Mouse (Mus musculus) embryonic facial prominence, embryonic 12.5 days (tissue): ENCODE results near the gene Acox2. TPM values are rescaled to one million over a fixed set of nuclear protein-coding genes. Genes with fewer than 3 reads are reported as not detected.
A peak's percentile ranks its signal among the peaks of the same experiment; 100 is the strongest.

Experiments
- ATAC-seq: fragments of 200-750 bp; cut with Nextera tagmentation; 2 replicates; pipeline ENCODE4 v1.8.0; 2017; ENCODE audit not compliant: insufficient number of reproducible peaks, insufficient read depth, low FRiP score, low TSS enrichment
- H3K27ac ChIP-seq: fragments of 300-500 bp; sonication (generic); 2 replicates; pipeline ENCODE4 v1.5.1; 2016; ENCODE audit warnings: mild to moderate bottlenecking
- H3K27me3 ChIP-seq: fragments of 300-500 bp; sonication (generic); 2 replicates; pipeline ENCODE4 v1.6.1; 2016; ENCODE audit warnings: mild to moderate bottlenecking, moderate library complexity
- H3K36me3 ChIP-seq: fragments of 300-500 bp; sonication (generic); 2 replicates; pipeline ENCODE4 v1.6.1; 2016; ENCODE audit warnings: mild to moderate bottlenecking
- H3K4me1 ChIP-seq: fragments of 300-500 bp; sonication (generic); 2 replicates; pipeline ENCODE4 v1.6.1; 2016
- H3K4me2 ChIP-seq: fragments of 300-500 bp; sonication (generic); replicated peaks from 2 replicates; pipeline ENCODE4 v1.6.1; 2016; ENCODE audit warnings: mild to moderate bottlenecking, moderate library complexity
- H3K4me3 ChIP-seq: fragments of 300-500 bp; sonication (generic); 2 replicates; pipeline ENCODE4 v1.5.1; 2016; ENCODE audit warnings: mild to moderate bottlenecking
- H3K9ac ChIP-seq: fragments of 300-500 bp; sonication (generic); 2 replicates; pipeline ENCODE4 v1.6.1; 2016; ENCODE audit warnings: mild to moderate bottlenecking, moderate library complexity
- H3K9me3 ChIP-seq: fragments of 300-500 bp; sonication (generic); 2 replicates; pipeline ENCODE4 v1.6.1; 2016; ENCODE audit warnings: mild to moderate bottlenecking, moderate library complexity
- WGBS: fragments of 180-500 bp; shearing (Covaris S2); methylation state at CpG from one replicate; pipeline ENCODE4 v1.1.7; 2016; 5-methylcytosine and 5-hydroxymethylcytosine counted together
- polyA plus RNA-seq: library from polyadenylated mRNA; unstranded; fragments of >200 nt; fragmentation: Nextera tagmentation; extraction: Ambion mirVana; gene quantifications from 2 replicates; pipeline ENCODE4 v1.2.1, GENCODE M21; 2016

The Acox2 gene
- polyA plus RNA-seq, 1 experiment from 2014 or later: not detected

DNA sequence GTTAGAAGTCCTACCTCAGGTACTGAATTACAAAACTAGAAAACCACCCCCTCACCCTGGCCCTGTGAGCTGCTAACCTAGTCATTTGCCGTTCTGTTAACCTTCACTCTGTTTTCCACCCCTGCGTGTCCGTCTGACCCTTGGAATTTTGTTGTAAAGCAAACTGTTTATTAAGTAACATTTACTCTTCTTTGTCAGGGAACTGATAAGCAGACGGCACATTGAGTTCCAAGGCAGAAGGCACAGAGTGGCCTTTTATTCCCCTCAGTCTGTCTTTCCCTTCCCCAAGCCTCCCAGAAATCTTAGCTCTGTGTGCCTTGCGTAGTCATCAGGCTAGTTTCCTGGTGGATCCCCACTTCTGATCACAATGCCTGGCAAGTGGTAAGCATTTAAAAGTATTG, 14.9 kb downstream of the Acox2 start:
- H3K4me2 ChIP-seq: no peak overlapping the region
- no peak overlapping the region for H3K27ac ChIP-seq
- ATAC-seq: no peak
- H3K9me3 ChIP-seq: no peaks in the 10 kb centered on the region
- 79% methylated on average over 5 of the region's 5 CpGs for WGBS
- no peaks in the 10 kb centered on the region for H3K4me1 ChIP-seq
- H3K27me3 ChIP-seq: no peaks in the 10 kb centered on the region
- no peak overlapping the region for H3K4me3 ChIP-seq
- no peak overlapping the region for H3K9ac ChIP-seq
- no peaks in the 10 kb centered on the region for H3K36me3 ChIP-seq

- ATAC-seq: no peak
- no peaks in the 10 kb centered on the region for H3K9me3 ChIP-seq
- no peaks in the 10 kb centered on the region for H3K4me1 ChIP-seq
- H3K4me2 ChIP-seq: no peak overlapping the region
- WGBS: 65% methylated on average over 8 of the region's 8 CpGs
- no peak overlapping the region for H3K9ac ChIP-seq
- no peak overlapping the region for H3K4me3 ChIP-seq
- no peaks in the 10 kb centered on the region for H3K36me3 ChIP-seq
- H3K27ac ChIP-seq: no peak overlapping the region
- H3K27me3 ChIP-seq: no peaks in the 10 kb centered on the region
Observed at GRCm38 (mm10) chr14:8243136-8243888, 15.8 kb downstream of the Acox2 start.

- no peak overlapping the region for H3K9ac ChIP-seq
- no peaks in the 10 kb centered on the region for H3K9me3 ChIP-seq
- no peak overlapping the region for H3K4me3 ChIP-seq
- no peak overlapping the region for H3K27ac ChIP-seq
- H3K4me2 ChIP-seq: no peak overlapping the region
- no peaks in the 10 kb centered on the region for H3K4me1 ChIP-seq
- WGBS: 53% methylated on average over 5 of the region's 5 CpGs
- ATAC-seq: peak; percentile 41; the same call in 1 of the 2 replicates
- no peaks in the 10 kb centered on the region for H3K36me3 ChIP-seq
- no peaks in the 10 kb centered on the region for H3K27me3 ChIP-seq
Observed at GRCm38 (mm10) chr14:8242388-8242920, 16.7 kb downstream of the Acox2 start.

- no peaks in the 10 kb centered on the region for H3K4me1 ChIP-seq
- ATAC-seq: no peak
- H3K4me3 ChIP-seq: no peak overlapping the region
- no peaks in the 10 kb centered on the region for H3K36me3 ChIP-seq
- no peak overlapping the region for H3K4me2 ChIP-seq
- H3K9me3 ChIP-seq: no peaks in the 10 kb centered on the region
- no peaks in the 10 kb centered on the region for H3K27me3 ChIP-seq
- H3K9ac ChIP-seq: no peak overlapping the region
- H3K27ac ChIP-seq: no peak overlapping the region
Observed at GRCm38 (mm10) chr14:8241816-8242215, 17.3 kb downstream of the Acox2 start.

GRCm38 (mm10) chr14:8233252-8233651, 25.9 kb downstream of the Acox2 start:
- H3K27me3 ChIP-seq: no peaks in the 10 kb centered on the region
- WGBS: 67% methylated on average over 1 of the region's 1 CpGs
- no peak for ATAC-seq
- no peaks in the 10 kb centered on the region for H3K4me1 ChIP-seq
- no peak overlapping the region for H3K27ac ChIP-seq
- no peaks in the 10 kb centered on the region for H3K36me3 ChIP-seq
- H3K9me3 ChIP-seq: no peaks in the 10 kb centered on the region
- no peak overlapping the region for H3K4me2 ChIP-seq
- no peak overlapping the region for H3K4me3 ChIP-seq
- H3K9ac ChIP-seq: no peak overlapping the region

GRCm38 (mm10) chr14:8232155-8232910, 26.8 kb downstream of the Acox2 start:
- no peak overlapping the region for H3K4me3 ChIP-seq
- WGBS: 84% methylated on average over 6 of the region's 6 CpGs
- no peaks in the 10 kb centered on the region for H3K4me1 ChIP-seq
- H3K9ac ChIP-seq: no peak overlapping the region
- no peaks in the 10 kb centered on the region for H3K9me3 ChIP-seq
- ATAC-seq: no peak
- no peaks in the 10 kb centered on the region for H3K36me3 ChIP-seq
- no peak overlapping the region for H3K27ac ChIP-seq
- H3K27me3 ChIP-seq: no peaks in the 10 kb centered on the region
- H3K4me2 ChIP-seq: no peak overlapping the region

- Histone ChIP-seq H3K9ac (no peak overlapping the region), H3K4me3 (no peak overlapping the region), H3K9me3 (no peaks in the 10 kb centered on the region), H3K4me2 (no peak overlapping the region), H3K27me3 (no peaks in the 10 kb centered on the region), H3K36me3 (no peaks in the 10 kb centered on the region), H3K27ac (no peak overlapping the region), H3K4me1 (no peaks in the 10 kb centered on the region)
- WGBS: 80% methylated on average over 9 of the region's 9 CpGs
- no peak for ATAC-seq
Observed at GRCm38 (mm10) chr14:8229367-8230019, 29.7 kb downstream of the Acox2 start.

- H3K9me3 ChIP-seq: no peaks in the 10 kb centered on the region
- H3K4me1 ChIP-seq: no peaks in the 10 kb centered on the region
- no peak overlapping the region for H3K27ac ChIP-seq
- peaks cover 11% of the 10 kb centered on the region for H3K36me3 ChIP-seq
- H3K4me2 ChIP-seq: no peak overlapping the region
- 86% methylated on average over 2 of the region's 2 CpGs for WGBS
- no peak overlapping the region for H3K4me3 ChIP-seq
- H3K27me3 ChIP-seq: no peaks in the 10 kb centered on the region
- no peak for ATAC-seq
- H3K9ac ChIP-seq: no peak overlapping the region
Observed at GRCm38 (mm10) chr14:8224805-8225204, 34.3 kb downstream of the Acox2 start.

DNA sequence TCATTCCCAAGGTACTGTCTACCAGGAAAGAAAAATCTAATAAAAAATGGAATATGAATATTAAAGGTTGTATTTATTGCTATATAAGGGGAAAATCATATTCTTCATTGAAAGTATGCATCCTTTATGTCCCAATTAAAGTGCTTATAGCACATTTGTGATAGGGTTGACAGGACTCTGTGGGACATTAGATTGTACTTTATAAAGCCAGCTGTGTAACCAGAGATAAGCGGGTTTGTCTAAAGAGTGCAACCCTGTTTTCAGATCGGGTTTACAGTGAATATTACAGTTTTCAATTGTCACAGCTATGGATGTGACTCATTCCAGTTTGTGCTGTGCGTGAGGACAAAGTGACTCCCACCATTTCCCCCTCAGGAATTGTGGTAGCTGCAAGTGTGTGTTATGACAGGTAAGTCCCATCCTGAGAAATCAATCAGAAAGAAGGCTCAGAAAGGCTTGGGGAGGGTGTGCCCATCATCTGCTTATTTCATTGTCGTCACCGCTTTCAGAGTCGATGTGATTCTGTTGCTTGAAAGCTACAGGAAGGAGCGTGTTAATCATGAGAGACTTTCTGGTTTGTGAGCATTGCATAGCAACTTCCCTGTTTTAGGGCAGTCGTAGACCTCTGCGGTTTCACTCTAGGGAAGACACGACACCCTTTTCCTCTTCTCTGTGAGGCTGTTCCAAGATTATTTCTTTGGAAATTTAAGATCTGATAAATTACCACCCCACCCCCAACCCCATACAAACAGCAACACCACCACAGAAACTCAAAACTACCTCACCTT, 35.5 kb downstream of the Acox2 start:
- H3K9me3 ChIP-seq: no peaks in the 10 kb centered on the region
- no peak overlapping the region for H3K9ac ChIP-seq
- no peak for ATAC-seq
- H3K36me3 ChIP-seq: peaks cover 11% of the 10 kb centered on the region
- H3K27me3 ChIP-seq: no peaks in the 10 kb centered on the region
- H3K4me2 ChIP-seq: no peak overlapping the region
- no peak overlapping the region for H3K27ac ChIP-seq
- no peak overlapping the region for H3K4me3 ChIP-seq
- 89% methylated on average over 10 of the region's 10 CpGs for WGBS
- H3K4me1 ChIP-seq: peaks cover 3% of the 10 kb centered on the region; the same call in 1 of the 2 replicates

- WGBS: 94% methylated on average over 16 of the region's 16 CpGs
- Histone ChIP-seq H3K36me3 (peaks cover 11% of the 10 kb centered on the region), H3K4me2 (no peak overlapping the region), H3K4me1 (peaks cover 6% of the 10 kb centered on the region; the same call in 1 of the 2 replicates), H3K4me3 (no peak overlapping the region), H3K27ac (no peak overlapping the region), H3K27me3 (no peaks in the 10 kb centered on the region), H3K9me3 (no peaks in the 10 kb centered on the region), H3K9ac (no peak overlapping the region)
- no peak for ATAC-seq
Observed at GRCm38 (mm10) chr14:8222561-8222960, 36.6 kb downstream of the Acox2 start.

GRCm38 (mm10) chr14:8220912-8221311, 38.2 kb downstream of the Acox2 start:
- H3K27me3 ChIP-seq: no peaks in the 10 kb centered on the region
- no peaks in the 10 kb centered on the region for H3K9me3 ChIP-seq
- H3K27ac ChIP-seq: no peak overlapping the region
- no peak overlapping the region for H3K9ac ChIP-seq
- H3K4me3 ChIP-seq: no peak overlapping the region
- H3K36me3 ChIP-seq: peaks cover 11% of the 10 kb centered on the region
- no peak overlapping the region for H3K4me2 ChIP-seq
- H3K4me1 ChIP-seq: peaks cover 6% of the 10 kb centered on the region; the same call in 1 of the 2 replicates
- WGBS: 92% methylated on average over 2 of the region's 2 CpGs
- no peak for ATAC-seq
